Mouse (Mus musculus) kidney, embryonic 14.5 days (tissue): ENCODE results near the gene Zfp382. TPM values are rescaled to one million over a fixed set of nuclear protein-coding genes. Genes with fewer than 3 reads are reported as not detected.

Source experiments
- microRNA-seq: library from miRNA; unstranded; fragments of <30 nt; microRNA quantifications from one replicate; pipeline ENCODE4, GENCODE M21; 2016
- polyA plus RNA-seq: library from polyadenylated mRNA; unstranded; fragments of >200 nt; fragmentation: Nextera tagmentation; extraction: Ambion mirVana; gene quantifications from 2 replicates; pipeline ENCODE4 v1.2.1, GENCODE M21; 2014

The Zfp382 gene
- polyA plus RNA-seq, 1 experiment from 2014 or later = 6.1 TPM

Small RNA genes lying within 50 kb of the gene (microRNA-seq; reads per million reads assigned to microRNA genes)
- gene Gm23368 = not detected

Other genes starting within 250 kb of the Zfp382 start
- 8.7 and 13.0 TPM in 2 replicates for gene Zfp27, start 215.4 kb upstream of the Zfp382 start, polyA plus RNA-seq
- gene Zfp383, start 213.7 kb upstream of the Zfp382 start, polyA plus RNA-seq = 5.7 and 7.2 TPM in 2 replicates
- gene Zfp74, start 167.9 kb upstream of the Zfp382 start, polyA plus RNA-seq = 7.2 and 11.0 TPM in 2 replicates
- 13.4 and 26.6 TPM in 2 replicates for gene Zfp568, start 138.0 kb upstream of the Zfp382 start, polyA plus RNA-seq
- gene Zfp14, start 70.6 kb upstream of the Zfp382 start, polyA plus RNA-seq = 2.6 and 4.1 TPM in 2 replicates
- 3.5 and 5.7 TPM in 2 replicates for gene Zfp82, start 49.0 kb upstream of the Zfp382 start, polyA plus RNA-seq
- 0.58 and 1.9 TPM in 2 replicates for gene Gm26920, start 31.5 kb upstream of the Zfp382 start, polyA plus RNA-seq
- 13.8 and 14.4 TPM in 2 replicates for gene Zfp566, start 31.4 kb upstream of the Zfp382 start, polyA plus RNA-seq
- gene Zfp260, start 27.2 kb upstream of the Zfp382 start, polyA plus RNA-seq = 98.2 and 125 TPM in 2 replicates
- gene Zfp146, start 47.8 kb downstream of the Zfp382 start, polyA plus RNA-seq = 20.2 and 23.0 TPM in 2 replicates
- 4.5 TPM in 2 replicates for gene Cox7a1, start 62.2 kb downstream of the Zfp382 start, polyA plus RNA-seq
- 83.1 and 120 TPM in 2 replicates for gene Capns1, start 76.9 kb downstream of the Zfp382 start, polyA plus RNA-seq
- gene Polr2i, start 110.0 kb downstream of the Zfp382 start, polyA plus RNA-seq = 173 and 268 TPM in 2 replicates
- 174 and 199 TPM in 2 replicates for gene Tbcb, start 110.3 kb downstream of the Zfp382 start, polyA plus RNA-seq
- gene Ovol3, start 113.8 kb downstream of the Zfp382 start, polyA plus RNA-seq = not detected in 2 replicates
- 0.22 and 0.43 TPM in 2 replicates for gene Thap8, start 158.2 kb downstream of the Zfp382 start, polyA plus RNA-seq
- gene Wdr62, start 158.5 kb downstream of the Zfp382 start, polyA plus RNA-seq = 7.8 and 11.1 TPM in 2 replicates
- gene Clip3, start 169.8 kb downstream of the Zfp382 start, polyA plus RNA-seq = 30.7 and 51.1 TPM in 2 replicates
- 85.5 and 112 TPM in 2 replicates for gene Alkbh6, start 186.8 kb downstream of the Zfp382 start, polyA plus RNA-seq
- gene Syne4, start 192.9 kb downstream of the Zfp382 start, polyA plus RNA-seq = 43.5 and 72.9 TPM in 2 replicates
- not detected in 2 replicates for gene E130208F15Rik, start 199.8 kb downstream of the Zfp382 start, polyA plus RNA-seq
- 20.6 and 21.5 TPM in 2 replicates for gene Sdhaf1, start 202.0 kb downstream of the Zfp382 start, polyA plus RNA-seq
- 5.8 and 7.2 TPM in 2 replicates for gene Lrfn3, start 240.8 kb downstream of the Zfp382 start, polyA plus RNA-seq